Mouse (Mus musculus) kidney, postnatal 4 days (tissue): ENCODE measurements at regions not wholly inside any gene's neighbourhood (a gene's known extent, or its start where the extent isn't known, plus 50 kb on each side); places are given as distances from the start of the nearest gene placed in this dataset.

Source experiments
- DNase-seq, 2 experiments: peaks; one replicate each; pipeline ENCODE4 v3.0.0; 2021; ENCODE audit warnings: mixed read lengths in 2 of 2

DNA sequence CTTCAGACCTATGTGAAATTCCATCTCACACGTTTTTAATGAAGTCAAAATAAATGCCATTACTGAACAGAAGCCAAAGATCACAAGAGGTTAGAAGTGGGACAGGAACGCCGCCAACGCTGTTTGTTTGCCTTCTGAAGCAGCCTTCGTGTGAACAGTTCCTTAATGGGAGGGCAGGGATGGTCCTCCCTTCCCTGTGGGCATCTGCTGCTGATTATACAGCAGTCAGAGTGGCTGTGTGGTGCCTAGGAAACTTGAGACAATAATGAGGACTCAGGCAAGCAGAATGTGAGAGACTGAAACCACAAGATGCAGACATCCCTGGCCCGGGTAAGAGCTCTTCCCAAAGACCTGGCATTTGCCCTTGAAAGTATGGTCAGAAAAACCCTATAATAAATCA, 164.3 kb downstream of the Cxcl12 start:
- DNase-seq, result peak; percentile 13 to 31

DNA sequence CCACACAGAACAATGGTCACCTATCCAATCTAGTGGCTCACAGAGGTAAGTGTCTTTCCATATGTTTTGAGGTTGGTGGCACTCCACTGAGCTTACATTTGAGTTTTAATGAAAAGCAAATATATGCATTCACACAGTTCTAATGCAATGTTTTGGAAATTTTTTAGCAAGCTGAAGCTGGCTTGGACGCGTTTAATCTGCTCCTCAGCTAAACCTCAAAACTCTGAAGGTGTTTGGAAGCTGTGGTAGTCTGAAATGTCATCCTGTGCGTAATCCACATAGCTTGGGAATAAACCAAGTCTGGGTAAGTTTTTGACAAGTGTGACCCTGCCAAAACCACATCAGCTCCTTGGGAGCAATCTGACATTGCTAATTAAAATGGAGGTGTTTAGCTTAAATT, 173.8 kb downstream of the Cxcl12 start:
- no peak for DNase-seq

DNA sequence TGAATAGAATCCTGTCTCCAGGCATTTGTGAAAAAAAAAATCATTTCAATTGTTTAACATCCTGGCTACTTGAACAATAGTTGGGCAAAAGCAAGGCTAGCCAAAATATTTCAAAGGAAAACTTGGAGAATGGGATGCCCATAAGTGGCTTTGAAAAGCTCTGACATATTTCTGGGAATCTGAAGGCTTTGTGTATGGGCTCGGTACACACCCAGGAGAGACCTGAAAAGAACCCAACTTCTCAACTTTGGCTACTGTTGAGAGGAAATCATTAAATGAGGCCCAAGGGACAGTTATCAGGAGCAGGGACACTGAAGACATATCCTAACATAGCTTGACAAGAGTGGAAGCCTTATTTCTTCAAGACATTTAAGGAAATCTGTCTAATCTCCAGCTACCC, 179.0 kb downstream of the Cxcl12 start:
- no peak for DNase-seq

DNA sequence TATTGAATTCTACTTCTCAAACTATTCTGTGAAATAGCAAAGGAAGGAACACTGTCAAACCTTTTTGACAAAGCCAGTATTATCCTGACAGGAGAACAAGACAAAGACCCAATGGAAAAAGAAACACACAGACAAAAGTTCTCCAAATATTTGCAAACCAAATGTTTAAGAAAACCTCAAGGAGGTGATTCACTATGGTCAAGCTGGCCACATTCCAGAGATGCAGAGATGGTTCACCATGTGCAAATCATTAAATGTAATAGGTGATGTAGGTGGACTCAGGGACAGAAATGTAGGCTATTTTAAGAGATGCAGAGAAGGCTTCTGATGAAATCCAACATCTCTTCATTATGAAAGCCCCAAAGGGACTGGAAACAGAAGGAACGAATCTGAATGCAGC, 183.5 kb downstream of the Cxcl12 start:
- DNase-seq, result peak in 1 of 2 experiments; percentile 3

DNA sequence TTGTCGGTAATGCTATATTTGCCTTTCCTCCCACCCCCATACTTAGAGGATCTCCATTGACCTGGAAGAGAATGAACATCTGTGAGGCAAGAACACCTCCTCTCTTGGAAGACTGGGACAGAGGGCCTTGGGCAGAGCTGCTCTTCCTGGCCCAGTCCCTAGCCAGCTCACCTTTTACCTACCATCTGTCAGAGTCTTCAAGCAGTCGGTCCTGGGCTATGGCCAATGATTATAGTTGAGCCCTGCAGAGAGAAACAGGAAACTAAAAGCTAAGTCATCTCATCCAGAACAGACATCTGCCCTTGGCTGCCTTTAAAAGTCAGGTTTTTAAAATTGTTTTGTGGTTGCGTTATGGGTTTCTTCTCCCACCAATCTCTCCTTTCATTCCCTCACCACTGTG, 184.8 kb downstream of the Cxcl12 start:
- DNase-seq, result no peak

DNA sequence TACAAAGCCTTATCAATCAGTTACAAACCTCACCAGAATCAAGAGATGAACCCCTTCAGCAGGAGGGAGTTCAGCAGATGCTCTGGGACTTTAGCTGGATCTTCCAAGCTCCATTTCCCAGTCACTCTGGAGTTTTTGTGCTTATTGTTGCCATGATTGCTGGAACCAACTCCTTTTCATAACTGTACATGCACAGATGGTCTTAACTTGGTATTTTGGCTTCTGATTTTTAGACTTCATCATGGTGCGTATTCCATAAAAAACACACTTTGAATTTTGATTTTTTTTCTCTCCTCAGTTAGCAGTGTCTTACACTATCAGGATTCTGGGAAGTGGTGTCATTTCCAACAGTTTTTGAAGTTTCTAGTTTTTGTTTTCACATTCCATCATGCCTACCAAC, 187.8 kb downstream of the Cxcl12 start:
- DNase-seq, result no peak

DNA sequence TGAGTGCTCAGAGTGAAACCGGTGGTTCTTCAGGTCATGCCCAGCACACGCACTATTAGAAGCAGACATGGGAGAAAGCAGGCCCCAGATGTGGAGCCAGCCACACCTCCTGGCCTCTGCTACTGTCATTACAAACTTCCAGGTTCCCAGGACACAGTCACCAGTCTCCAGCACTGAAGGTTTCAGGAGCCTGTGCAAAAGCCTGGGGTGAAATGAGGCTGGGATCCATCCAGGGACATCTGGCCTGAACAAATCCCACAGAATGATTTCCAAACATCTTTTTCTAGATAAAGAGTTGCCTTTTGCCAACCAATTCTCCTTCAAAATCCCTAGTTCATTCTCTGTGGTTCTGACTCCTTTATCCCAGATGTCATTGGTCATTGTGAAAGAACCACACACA, 191.1 kb downstream of the Cxcl12 start:
- DNase-seq, result no peak

DNA sequence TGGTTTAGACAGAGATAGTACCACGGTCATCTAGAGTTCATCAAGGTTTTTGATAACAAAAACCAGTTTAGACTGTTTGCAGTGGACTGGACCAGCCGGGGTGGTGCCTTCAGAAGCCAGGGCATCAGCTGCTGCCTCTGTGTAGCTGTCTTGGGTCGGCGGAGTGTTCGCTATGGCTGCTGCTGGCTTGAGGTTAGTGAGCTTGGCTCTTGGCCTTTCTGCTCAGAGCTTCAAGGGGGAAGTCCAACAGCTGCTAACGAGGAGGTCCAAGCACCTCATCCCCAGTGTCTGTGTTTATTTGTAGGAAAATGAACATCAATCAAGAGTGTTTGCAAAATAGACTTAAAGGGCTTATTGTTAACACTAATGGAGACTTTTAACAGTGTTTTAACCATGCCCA, 198.2 kb downstream of the Cxcl12 start:
- DNase-seq, result peak; percentile 8 to 14

DNA sequence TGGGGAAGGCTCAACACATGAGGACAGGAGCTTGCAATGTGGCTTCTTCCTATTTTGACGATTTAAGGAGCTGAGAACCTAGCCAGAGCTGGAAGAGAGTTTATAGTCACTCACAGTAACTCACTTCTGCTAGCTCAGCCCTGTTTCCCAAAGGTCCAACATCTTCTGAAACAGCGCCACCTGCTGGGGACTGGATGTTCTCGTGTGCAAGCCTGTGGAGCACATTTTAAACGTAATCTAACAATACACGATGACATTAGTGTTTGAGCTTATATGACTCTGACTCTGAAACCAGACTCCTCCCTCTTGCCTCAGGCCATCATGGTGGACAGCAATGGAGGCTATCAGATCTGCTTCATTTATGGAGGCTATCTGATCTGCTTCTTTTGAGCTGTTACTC, 207.7 kb downstream of the Cxcl12 start:
- no peak for DNase-seq

DNA sequence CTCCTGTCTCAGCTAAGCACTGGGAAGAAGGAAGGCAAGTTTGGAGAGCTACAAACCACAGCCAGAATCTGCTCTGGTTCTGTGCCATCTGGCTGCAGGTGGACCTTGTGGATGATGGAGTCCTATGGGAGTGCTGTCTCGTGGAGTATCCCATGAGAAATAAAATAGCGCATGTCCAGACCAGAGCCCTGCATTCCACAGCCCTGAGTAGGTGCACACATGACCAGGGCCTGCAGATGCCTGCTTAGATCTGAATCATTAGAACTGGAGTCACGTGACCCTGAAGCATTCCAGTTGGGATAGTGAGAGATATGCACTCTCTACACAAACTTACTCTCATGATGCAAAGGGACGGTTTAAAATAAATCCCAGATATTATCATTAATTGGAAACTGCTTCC, 211.6 kb downstream of the Cxcl12 start:
- no peak for DNase-seq

DNA sequence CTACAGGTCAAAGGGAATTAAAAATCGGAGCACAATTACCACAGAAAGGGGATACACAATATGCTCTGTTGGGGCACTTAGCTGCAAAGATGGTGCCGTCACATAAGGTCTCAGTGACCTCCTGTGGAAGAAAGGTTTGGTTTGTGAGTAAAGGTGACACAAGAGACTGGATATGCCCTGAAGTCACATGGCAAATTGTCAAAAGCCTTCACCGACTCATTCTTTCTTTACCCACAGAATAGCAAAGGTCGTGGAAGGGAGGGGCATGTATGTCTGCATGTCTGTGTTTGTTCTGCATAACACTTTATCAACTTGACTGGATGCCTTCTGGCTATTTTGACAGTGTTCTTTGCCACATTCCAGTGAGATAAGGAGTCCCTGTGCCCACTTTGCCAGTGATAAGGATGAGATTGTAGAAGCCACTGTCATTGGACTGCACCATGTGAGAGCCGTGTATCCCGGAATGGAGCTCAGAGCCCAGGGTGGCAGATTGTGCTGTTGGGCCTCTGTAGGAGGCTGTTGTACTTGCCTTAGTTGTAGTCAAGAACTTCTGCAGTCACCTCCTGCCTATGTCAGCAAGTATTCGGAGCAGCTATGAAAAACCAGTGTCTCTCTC, 222.0 kb downstream of the Cxcl12 start:
- DNase-seq, result no peak

DNA sequence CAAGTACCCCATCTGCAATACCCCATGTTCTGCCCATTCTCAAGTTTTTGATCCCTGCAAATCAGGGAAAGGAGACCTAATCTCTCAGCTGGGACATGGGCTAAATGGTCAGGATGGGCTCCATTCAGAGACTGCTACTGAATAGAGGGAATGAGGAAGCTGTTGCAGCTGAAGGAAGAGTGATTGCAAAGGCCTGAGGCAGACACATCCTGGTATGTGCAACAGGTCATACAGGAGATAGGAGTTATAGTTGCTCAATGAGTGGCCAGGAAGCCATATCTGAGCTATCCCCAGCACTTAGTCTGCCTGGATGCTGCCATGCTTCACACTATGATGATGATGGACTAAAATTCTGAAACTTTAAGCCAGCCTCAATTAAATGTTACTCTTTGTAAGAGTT, 225.1 kb downstream of the Cxcl12 start:
- DNase-seq, result no peak

DNA sequence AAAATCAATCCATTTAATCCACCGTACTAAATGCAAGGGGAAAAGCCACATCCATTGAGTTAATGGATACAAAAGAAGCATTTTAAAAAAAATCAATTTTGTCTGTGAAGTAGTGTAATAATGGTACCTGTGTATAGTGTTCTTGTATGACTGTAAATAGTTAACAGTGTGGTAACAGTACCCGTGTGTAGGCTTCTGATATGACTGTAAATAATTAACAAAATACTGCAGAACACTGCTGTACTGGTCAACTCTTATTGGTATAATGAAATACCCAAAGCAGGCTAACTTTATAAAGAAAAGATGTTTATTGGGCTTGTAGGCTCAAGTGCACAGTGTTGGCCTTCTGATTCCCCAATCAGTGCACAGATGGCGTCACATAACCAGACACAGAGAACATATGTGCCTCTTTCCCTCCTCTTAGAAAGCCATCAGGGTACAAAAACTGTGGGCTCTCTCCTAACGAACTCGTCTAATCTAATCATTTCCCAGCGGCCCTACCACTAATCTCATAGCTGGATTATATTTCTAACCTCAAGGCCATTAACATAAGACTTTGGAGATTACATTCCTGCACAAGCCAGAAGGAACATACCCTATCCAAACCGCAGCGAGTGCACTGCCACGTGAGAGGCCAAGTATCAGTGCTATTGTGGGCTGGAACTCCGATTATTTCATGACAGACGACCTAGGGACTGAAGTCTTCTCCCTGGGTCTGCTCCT, 237.4 kb downstream of the Cxcl12 start:
- DNase-seq, result no peak

DNA sequence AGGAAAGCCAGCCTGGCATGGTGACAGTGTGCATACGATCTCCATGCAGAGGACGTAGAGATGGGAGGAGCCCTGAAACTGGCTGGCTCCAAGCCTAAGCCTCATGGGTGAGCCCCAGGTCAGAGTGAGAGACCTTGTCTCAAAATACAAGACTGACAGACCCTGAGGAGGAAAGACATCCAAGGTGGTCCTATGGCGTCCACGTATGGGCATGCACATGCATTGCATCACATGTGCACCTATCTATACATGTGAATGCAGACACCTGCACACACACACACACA, 237.9 kb downstream of the Cxcl12 start:
- no peak for DNase-seq

DNA sequence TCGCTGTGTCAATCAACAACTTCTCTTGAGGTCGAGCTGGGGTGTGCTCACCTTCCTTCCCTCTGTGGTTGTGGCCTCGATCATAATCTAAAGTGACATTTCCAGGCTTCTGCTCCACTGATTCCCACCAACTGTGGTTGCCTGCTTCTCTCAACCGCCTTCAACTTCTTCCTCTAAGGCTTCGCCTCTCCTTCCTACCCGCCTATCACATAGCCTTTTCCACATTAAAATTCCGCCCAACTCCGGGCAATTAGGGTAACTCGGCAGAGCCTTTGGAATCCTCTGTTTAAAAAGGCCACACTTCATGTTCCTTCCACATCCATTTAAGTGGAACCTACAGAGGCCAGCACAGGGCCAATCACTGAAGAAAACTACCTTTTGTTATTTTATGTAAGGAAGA, 238.4 kb downstream of the Cxcl12 start:
- no peak for DNase-seq

DNA sequence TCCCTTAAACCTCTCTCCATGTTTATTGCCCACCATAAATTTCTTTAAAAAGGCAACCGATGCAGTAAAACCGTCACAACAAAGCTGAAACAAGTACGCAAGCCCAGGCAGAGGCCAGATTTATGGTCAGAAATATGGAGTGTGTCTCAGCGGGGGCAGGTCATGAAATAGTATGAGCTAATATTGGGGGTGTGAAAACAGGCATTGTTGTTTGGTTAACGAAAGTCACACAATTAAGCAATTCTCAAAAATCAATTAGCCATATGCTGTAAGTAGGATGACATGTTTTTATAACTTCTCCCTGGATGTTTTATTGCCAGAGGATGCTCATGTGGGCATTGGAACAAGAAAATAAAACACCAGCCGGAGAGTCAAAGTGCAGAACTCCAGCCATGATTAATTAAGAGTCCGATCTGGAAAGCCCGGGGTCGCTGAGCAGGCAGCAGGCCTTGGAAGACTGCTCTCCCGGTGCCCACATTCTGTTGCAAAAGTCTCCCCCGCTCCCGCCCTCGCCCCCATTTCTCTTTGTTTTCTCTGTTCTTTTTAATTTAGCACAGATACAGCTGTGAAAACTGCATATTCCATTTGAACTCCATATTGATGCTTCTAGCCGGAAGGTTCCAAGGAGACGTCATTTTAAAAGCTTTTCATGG, 239.0 kb downstream of the Cxcl12 start:
- DNase-seq, result peak; percentile 62 to 74

DNA sequence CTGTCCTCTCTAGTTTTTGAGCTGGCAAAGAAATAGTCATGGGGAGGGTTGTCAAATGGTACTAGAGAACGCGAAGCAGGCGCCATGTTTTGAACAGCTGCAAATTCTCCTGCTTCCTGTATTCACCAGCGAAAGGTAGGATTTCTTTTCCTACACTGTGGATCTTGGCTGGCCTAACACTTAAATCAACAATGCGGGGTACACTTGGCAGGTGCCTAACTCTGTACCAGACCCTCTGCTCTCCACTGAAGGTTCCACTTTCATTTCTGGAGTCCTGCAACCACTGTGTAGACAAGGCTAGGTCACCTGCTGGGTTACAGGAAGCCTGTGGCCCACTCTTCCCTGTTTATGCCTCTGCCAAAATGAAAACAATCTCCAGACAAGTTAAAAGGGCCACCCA, 239.6 kb downstream of the Cxcl12 start:
- no peak for DNase-seq

DNA sequence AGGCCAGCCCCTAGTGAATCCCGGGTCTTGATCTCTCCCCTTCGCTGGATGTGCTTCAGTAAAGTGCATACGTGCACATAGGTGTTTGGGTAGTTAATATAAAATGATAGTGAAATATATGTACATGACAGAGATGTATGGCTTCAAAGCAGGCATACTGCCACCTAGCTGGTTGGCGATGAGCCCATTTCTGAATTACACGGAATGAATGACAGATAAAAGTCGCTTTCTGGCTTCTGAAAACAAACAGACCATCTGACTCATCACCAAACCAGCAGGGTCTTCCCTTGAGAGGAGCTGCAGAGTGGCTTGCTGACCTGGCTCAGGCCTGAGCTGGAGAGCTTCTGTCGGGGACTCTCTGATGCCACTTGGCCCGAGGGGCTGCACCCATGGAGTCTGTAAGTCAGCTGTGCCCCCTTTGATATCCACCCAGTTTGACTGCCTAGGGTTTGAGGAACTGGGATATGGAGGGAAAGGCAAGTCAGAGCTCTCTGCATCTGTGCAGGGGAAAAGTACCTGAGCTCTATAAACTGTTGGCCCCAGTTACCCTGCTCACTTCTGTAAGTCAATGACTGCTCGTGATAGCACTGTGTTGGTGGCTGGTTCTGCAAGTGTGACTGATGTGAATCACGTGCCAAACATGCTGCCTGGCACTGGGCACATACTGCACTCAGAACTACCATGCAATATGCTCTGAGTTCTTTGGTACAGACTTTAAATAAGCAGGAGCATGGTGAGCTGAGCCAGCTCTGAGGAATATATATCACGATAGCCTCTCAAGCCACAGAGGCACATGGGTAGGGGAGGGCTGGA, 240.8 kb downstream of the Cxcl12 start:
- DNase-seq, result no peak

DNA sequence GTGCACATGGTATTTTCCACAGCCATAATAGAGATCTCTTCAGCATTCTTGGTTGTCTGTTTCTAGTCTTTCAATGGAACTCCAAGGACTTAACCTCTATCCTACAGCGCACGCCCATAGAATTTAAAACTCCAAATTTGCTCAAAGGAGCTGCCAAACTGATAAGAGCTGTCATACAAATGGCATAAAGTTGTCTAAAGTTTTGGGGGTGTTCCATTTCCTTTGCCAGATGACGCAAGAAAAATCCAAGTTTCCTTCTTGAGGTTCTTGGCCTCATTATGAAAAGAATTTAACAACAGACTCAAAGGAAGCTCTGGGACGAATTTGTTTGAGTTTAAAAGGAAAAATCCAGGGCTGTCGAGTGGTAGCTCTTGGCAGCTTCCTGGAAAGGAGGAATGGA, 246.6 kb downstream of the Cxcl12 start:
- DNase-seq, result no peak

DNA sequence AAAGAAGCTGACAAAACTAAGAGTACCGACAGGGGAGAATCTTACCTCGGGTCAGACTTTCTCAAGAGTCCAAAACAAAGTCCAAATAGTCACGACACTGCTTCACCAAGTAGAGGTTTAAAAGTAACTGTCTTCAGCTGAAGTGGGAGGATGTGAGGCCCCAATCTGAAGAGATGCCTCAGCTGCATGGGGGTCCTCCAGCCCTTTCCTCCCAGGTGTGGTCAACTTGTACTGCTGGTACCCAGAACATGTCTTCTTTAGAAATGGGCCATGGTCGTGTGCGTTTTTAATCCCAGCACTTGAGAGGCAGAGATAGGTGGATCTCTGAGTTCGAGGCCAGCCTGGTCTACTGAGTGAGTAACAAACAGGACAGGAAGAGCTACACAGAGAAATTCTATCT, 247.6 kb downstream of the Cxcl12 start:
- DNase-seq, result no peak

DNA sequence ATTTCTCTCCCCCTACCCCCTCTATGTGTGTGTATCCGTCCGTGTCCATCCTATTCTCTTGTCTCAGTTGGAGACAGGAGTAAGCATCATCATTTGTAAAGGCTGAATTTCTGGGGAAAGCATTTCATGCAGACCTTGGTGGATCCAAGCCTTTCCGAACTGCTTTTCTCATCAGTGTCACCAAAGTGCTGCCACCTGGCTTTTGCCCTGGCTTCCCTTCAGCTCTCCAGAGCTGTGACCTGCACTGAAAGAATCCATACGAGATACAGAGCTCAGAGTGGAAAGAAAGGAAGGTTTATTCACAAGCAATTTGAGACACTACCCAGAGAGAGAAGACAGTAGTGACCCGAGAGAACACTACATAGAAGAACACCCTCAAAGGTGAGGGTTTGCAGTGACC, 248.1 kb downstream of the Cxcl12 start:
- no peak for DNase-seq

DNA sequence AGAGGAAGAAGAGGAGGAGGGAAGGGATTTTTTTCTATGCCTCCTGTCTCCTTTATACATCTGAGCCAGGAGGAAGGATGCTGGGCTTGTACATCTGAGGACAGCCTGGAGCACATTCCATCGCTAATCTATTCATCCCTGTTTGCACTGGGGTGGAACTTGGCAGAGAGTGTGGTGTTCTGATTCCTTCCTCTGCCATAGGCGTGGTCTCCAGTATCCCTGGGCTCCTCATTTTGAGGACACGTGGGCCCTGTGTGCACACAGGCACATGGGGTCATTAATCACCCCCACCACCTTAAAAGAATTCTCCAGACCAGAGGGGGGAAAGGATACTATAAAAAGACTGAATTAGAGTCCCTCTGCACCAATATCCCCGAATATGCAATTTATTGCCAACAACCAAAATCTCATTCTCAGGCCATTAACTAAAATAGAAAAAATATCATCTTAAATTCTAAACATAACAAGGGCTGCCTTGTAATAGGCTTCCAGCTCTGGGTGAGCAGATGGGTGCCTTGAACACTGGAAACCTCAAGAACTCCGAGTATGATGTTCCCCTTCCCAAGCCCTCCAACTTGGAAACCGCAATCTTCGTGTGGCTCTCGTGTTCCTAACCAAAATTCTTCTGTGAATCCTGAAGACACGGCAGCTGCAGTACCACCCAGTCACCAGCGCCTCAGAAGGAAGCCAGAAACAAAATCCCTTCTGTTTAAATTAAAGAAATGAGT, 254.7 kb downstream of the Cxcl12 start:
- DNase-seq, result no peak

DNA sequence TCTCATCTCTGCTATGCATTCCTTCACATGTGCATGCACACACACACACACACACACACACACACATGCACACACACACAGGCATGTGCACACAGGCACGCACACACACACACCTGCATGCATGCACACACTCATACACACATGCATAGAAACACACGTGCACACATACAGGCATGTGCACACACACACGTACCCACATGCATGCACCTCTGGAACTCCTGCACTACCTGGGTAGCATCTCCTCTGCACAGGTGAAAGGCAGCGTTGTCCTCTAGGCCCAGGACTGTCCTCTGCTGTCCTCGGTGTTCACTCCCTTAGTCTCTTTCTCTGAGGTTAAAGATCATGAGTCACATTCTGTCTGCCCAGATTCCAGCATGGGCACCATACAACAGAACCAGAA, 258.0 kb downstream of the Cxcl12 start:
- no peak for DNase-seq
